Mouse (Mus musculus) skeletal muscle tissue, adult 2 months (tissue): Measurements from ENCODE around the gene Sowahc.

ENCODE experiments used
- DNase-seq: peaks from one replicate; pipeline ENCODE4 v3.0.0-alpha.2; 2012; ENCODE audit warnings: low read depth, low spot score

Sowahc gene

DNA sequence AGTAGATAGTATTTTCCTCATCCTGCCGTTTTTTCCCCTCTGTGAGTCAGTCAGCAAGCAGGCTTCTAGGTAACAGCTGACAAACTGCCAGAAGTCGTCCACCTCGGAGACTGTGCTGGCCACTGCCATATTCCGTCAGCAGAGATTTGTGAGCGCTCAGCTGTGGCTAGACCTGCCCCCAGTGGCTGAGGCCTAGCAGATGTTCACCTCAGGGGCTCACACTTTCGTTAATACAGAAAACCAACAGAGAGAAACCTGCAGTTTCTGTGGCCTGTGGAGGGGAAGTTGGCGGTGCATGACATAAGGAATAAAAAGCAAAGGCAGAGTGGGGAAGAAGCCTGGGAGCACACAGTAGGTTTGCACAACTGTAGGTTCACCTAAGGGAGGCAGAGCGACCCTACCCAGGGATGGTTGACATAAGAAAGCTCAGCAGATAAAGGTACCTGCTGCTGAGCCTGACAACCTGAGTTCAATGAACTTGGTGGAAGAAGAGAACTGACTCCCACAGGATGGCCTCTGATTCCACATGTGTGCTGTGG is 31.9 kb downstream of the Sowahc start:
- DNase-seq: no peak

DNA sequence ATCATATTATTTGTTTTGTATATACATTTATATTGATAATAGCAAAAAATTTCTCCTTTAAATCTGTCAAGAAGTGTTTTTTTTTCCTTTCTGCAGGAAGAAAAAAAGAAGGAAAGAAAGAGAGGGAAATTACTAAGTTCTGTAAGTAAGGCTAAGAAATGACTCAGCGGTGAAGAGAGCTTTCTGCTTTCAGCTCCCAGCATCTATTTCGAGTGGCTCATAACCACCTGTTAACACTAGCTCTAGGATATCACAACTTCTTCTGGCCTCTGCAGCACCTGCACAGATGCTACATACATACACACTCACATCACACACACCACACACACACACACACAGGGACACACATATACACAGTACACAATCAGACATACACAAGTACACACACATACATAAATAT is 34.8 kb downstream of the Sowahc start:
- DNase-seq: no peak

DNA sequence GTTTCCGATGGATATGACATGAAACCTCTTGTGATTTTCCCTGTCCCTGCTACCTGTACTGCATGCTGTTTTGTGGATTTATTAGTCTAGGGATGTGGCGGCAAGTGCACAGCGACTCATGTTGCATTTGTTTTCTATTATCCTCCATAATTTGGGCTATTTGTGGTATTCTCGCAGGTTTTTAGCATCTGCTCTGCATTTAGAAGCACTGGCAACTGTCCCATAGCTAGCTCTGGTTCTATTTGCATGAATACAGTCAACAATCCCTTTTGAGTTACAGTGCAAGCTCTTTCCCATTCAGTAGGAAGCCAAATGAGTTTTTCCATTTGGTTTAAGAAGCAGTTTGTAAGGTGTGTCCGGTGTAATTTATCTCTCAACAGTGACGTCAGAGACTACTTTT is 37.8 kb downstream of the Sowahc start:
- DNase-seq: no peak

DNA sequence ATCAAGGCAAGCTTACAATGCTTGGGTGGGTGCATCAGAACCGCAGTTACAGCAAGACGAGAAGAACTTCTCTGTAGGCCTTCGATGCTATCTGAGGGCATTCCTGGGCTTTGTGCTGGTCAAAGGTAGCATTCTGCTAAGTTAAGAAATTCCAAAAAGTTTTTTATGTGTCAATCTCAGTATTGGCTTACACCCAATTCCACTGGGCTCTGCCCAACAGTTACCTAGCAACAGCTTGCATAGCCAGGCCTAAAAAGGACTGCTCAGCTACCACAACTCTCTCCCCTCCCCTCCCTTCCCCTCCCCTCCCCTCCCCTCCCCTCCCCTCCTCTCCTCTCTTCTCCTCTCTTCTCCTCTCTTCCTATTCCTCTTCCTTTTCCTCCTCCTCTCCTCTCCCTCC is 39.9 kb downstream of the Sowahc start:
- no peak for DNase-seq

DNA sequence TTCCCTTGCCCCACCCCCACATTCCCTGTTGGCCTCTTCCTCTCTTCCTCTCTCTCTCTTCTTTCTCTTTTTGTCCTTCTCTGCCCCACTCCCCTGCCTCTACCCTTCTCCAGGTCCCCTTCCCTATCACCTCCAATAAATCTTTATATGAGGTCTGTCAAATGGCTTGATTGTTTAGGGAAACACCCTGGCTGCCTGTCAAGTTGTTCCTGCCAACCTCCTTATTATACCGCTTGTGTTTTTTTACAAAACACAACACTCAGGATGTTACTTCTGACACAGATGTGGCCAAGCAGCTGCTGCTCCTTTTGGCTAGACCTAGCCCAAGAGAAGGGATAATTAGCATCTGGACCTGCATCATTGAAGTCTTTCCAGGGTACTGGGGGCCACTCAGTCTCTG is 40.3 kb downstream of the Sowahc start:
- no peak for DNase-seq

DNA sequence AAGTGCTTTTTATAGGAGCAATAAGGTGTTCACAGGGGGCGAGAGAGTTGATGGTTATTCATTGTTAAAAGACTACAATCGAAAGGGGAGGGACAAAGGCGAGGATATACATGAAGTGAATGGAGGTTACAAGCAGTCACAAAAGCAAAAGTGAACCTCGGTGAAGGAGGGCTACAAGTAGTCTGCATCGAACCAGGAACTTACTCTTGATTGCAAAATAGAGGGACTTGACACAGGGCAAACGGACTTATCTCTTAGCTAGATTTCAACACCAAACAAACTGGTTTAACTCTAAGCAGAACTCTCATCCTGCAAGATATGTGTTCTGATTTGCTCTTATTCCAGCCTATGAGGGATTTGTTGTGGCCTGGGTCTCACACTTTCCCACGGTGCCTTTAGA is 41.2 kb downstream of the Sowahc start:
- no peak for DNase-seq

DNA sequence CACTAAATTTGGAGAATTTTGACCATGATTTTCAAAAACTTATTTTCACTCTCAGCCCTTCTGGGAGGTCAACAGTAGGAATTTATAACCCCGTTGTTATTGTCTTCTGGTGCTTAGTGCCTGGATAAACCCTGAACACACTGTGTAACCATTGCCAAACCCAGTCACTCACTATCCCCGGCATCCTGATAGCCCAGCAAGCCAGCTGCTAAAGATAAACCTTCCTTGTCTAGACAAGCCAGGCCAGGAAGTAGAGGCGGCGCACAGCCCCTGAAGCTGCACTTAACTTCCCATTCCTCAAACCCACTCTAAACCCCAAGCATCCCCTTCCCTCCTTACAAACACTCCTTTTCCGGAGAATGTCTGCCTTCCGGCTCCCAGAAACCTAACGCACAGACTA is 43.3 kb downstream of the Sowahc start:
- DNase-seq: no peak

DNA sequence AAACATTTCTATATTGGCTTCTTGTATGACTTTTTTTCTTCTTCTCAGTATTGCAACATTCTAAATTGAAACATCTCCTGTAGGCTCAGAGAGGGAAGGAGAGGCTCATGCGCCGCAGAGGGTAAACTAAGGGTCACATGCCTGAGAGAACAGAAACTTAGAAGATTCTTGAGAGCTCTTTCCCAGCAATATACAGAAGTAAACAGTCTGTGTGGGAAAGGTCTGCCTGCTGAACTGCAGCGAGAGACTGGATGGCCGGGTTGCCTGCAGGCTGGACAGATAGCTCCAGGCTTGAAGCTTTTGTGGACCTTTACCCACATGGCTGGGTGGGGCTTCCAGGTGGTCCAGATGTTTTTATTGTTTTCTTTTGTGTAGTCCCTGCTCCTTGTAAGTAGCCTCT is 43.9 kb downstream of the Sowahc start:
- no peak for DNase-seq

DNA sequence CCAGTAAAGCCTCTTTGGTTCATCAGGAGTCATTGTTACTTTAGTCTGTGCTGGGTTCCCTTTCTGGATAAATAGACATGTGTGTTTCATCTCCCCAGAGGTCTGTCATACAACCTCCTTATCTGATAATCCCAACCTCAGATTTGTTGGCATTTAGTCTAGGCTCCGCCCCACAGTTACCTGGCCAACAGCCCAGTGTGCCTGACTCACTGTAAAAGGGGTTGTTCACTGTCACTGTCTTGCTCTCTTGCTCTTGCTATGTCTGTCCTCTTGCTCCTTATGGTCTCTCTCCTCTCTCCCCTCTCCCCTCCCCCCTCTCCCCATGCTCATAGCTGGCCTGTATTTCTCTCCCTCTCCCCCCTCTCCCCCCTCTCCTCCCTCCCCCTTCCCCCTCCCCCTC is 44.3 kb downstream of the Sowahc start:
- DNase-seq: no peak

DNA sequence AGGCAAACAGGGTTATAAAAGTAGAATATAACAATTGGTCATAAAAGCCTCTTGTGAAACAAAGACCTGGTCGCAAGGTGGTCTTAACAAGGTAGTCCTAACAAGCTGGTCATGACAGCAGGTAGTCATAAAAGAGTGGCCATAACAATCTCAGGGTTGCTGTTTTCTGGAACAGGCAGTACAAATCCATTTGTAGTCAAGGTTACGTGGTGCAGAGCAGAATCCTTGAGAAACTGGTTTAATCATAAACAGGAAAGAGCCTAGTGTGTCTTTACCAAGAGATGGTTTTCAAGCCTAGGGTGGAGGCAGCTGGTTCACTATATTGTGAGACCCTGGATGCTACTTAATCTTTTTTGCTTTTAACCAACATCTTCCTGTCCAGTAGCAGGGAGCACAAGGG is 45.5 kb downstream of the Sowahc start:
- no peak for DNase-seq

DNA sequence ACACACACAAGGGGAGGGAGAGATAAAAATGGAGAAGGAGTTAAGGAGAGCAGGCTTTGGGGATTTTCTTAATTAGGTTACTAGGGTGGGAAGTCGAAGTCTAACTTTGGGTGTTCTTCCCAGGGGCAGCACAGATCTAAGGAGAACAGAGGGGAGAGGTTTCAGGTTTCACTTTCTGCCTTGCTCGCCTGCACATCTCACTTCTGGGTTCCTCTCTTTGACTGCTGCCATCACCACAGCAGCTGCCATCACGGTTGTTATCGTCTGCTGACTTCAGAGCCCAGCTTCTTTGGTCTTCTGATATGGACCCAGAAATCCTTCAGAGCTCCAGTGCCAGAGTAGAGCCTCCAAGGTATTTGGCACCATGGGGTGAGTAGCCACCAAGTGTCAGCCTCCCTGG is 46.4 kb downstream of the Sowahc start:
- no peak for DNase-seq

DNA sequence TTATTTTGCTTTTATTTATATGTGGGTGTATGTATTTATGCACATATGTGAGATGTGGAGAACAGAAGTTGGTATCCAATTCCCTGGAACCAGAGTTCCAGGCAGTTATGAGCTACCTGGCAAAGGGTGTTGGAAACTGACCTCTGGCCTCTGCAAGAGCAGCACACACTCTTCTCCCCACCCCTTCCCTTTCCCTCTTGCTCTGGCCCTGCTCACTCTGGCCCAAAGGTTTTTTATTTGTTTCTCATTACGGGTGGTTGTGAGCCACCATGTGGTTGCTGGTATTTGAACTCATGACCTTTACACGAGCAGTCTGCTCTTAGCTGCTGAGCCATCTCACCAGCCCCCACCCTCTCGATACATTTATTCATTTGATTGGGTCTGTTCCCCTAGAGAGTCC is 47.0 kb downstream of the Sowahc start:
- DNase-seq: no peak

DNA sequence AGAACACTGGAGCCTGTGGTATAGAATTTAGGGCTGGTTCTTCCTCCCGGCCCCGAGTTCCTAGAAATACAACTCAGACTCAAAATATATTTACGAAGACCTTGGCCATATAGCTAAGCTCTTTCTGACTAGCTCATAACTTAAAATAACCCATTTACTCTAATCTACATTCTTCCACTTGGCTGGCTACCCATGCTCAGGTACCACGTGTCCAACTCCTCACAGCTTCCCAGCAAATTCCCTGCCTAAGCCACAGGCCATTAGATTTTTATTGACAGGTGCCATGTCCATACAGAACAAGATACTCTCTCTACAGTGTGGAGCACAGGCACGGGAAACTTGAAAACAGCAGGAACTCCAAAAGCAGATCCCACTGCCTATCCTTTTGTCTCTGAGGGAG is 54.0 kb downstream of the Sowahc start:
- DNase-seq: no peak
